Mouse (Mus musculus): ENCODE results near the gene Insm2. TPM values are rescaled to one million over a fixed set of nuclear protein-coding genes. Genes with fewer than 3 reads are reported as not detected.

Gene Insm2
- polyA plus RNA-seq, 1 experiment from 2014 or later = 0.93 TPM

GRCm38 (mm10) chr12:55565867-55566266 lies 33.4 kb upstream of the Insm2 start:
- H3K9me3 ChIP-seq (ENCODE audit: control insufficient read depth, low read length) = no peaks in the 10 kb centered on the region

GRCm38 (mm10) chr12:55566837-55567236 lies 32.4 kb upstream of the Insm2 start:
- DNase-seq = no peak
- WGBS = 83% methylated on average over 5 of the region's 5 CpGs
- Histone ChIP-seq H3K36me3 (ENCODE audit: control insufficient read depth, insufficient read depth, low read length) (no peaks in the 10 kb centered on the region), H3K27me3 (ENCODE audit: control insufficient read depth, insufficient read depth, low read length) (no peaks in the 10 kb centered on the region), H3K4me1 (ENCODE audit: control insufficient read depth, insufficient read depth, low read length) (no peaks in the 10 kb centered on the region), H3K4me2 (ENCODE audit: low read length) (no peak overlapping the region), H3K4me3 (replicated peaks; ENCODE audit: low read depth, low read length) (no peak overlapping the region), H3K27ac (replicated peaks; ENCODE audit: low read depth, low read length) (no peak overlapping the region), H3K9ac (replicated peaks; ENCODE audit: low read length) (no peak overlapping the region), H3K9me3 (ENCODE audit: control insufficient read depth, low read length) (no peaks in the 10 kb centered on the region)
- ATAC-seq (ENCODE audit: low FRiP score, low TSS enrichment) = no peak

More at GRCm38 (mm10) chr12:55565867-55566266, 33.4 kb upstream of the Insm2 start:
- no peak overlapping the region for H3K27ac ChIP-seq (replicated peaks; ENCODE audit: low read depth, low read length)
- ATAC-seq (ENCODE audit: low FRiP score, low TSS enrichment) (no peak), DNase-seq (no peak)
- no peak overlapping the region for H3K4me2 ChIP-seq (ENCODE audit: low read length)
- 79% methylated on average over 9 of the region's 9 CpGs for WGBS
- no peaks in the 10 kb centered on the region for H3K27me3 ChIP-seq (ENCODE audit: control insufficient read depth, insufficient read depth, low read length)
- no peaks in the 10 kb centered on the region for H3K4me1 ChIP-seq (ENCODE audit: control insufficient read depth, insufficient read depth, low read length)
- no peak overlapping the region for H3K9ac ChIP-seq (replicated peaks; ENCODE audit: low read length)
- H3K36me3 ChIP-seq (ENCODE audit: control insufficient read depth, insufficient read depth, low read length) = no peaks in the 10 kb centered on the region
- H3K4me3 ChIP-seq (replicated peaks; ENCODE audit: low read depth, low read length) = no peak overlapping the region

GRCm38 (mm10) chr12:55568466-55568865 lies 30.8 kb upstream of the Insm2 start:
- H3K4me3 ChIP-seq (replicated peaks; ENCODE audit: low read depth, low read length) = no peak overlapping the region
- H3K9ac ChIP-seq (replicated peaks; ENCODE audit: low read length) = no peak overlapping the region
- no peak for DNase-seq
- no peaks in the 10 kb centered on the region for H3K36me3 ChIP-seq (ENCODE audit: control insufficient read depth, insufficient read depth, low read length)
- H3K27me3 ChIP-seq (ENCODE audit: control insufficient read depth, insufficient read depth, low read length) = no peaks in the 10 kb centered on the region
- H3K9me3 ChIP-seq (ENCODE audit: control insufficient read depth, low read length) = no peaks in the 10 kb centered on the region
- H3K27ac ChIP-seq (replicated peaks; ENCODE audit: low read depth, low read length) = no peak overlapping the region
- H3K4me2 ChIP-seq (ENCODE audit: low read length) = no peak overlapping the region
- H3K4me1 ChIP-seq (ENCODE audit: control insufficient read depth, insufficient read depth, low read length) = no peaks in the 10 kb centered on the region
- ATAC-seq (ENCODE audit: low FRiP score, low TSS enrichment) = no peak
- WGBS = 82% methylated on average over 3 of the region's 3 CpGs

GRCm38 (mm10) chr12:55569676-55570075 lies 29.6 kb upstream of the Insm2 start:
- ATAC-seq (ENCODE audit: low FRiP score, low TSS enrichment) (no peak), DNase-seq (no peak)
- Histone ChIP-seq H3K27ac (replicated peaks; ENCODE audit: low read depth, low read length) (no peak overlapping the region), H3K36me3 (ENCODE audit: control insufficient read depth, insufficient read depth, low read length) (no peaks in the 10 kb centered on the region), H3K9ac (replicated peaks; ENCODE audit: low read length) (no peak overlapping the region), H3K9me3 (ENCODE audit: control insufficient read depth, low read length) (no peaks in the 10 kb centered on the region), H3K4me1 (ENCODE audit: control insufficient read depth, insufficient read depth, low read length) (0 out of 2 replicates have a peak, but pooled peaks cover 5% of the 10 kb centered on the region), H3K4me3 (replicated peaks; ENCODE audit: low read depth, low read length) (no peak overlapping the region), H3K4me2 (ENCODE audit: low read length) (no peak overlapping the region), H3K27me3 (ENCODE audit: control insufficient read depth, insufficient read depth, low read length) (no peaks in the 10 kb centered on the region)
- 80% methylated on average over 6 of the region's 6 CpGs for WGBS

- no peak overlapping the region for H3K27ac ChIP-seq (replicated peaks; ENCODE audit: low read depth, low read length)
- H3K4me2 ChIP-seq (ENCODE audit: low read length) = no peak overlapping the region
- 88% methylated on average over 9 of the region's 9 CpGs for WGBS
- DNase-seq = no peak
- H3K27me3 ChIP-seq (ENCODE audit: control insufficient read depth, insufficient read depth, low read length) = no peaks in the 10 kb centered on the region
- no peaks in the 10 kb centered on the region for H3K36me3 ChIP-seq (ENCODE audit: control insufficient read depth, insufficient read depth, low read length)
- H3K9ac ChIP-seq (replicated peaks; ENCODE audit: low read length) = no peak overlapping the region
- ATAC-seq (ENCODE audit: low FRiP score, low TSS enrichment) = no peak
- no peaks in the 10 kb centered on the region for H3K9me3 ChIP-seq (ENCODE audit: control insufficient read depth, low read length)
- H3K4me3 ChIP-seq (replicated peaks; ENCODE audit: low read depth, low read length) = no peak overlapping the region
- 0 out of 2 replicates have a peak, but pooled peaks cover 5% of the 10 kb centered on the region for H3K4me1 ChIP-seq (ENCODE audit: control insufficient read depth, insufficient read depth, low read length)
These were observed 28.6 kb upstream of the Insm2 start for GRCm38 (mm10) chr12:55570646-55571045.

GRCm38 (mm10) chr12:55571181-55571580 lies 28.0 kb upstream of the Insm2 start:
- Histone ChIP-seq H3K4me2 (ENCODE audit: low read length) (no peak overlapping the region), H3K4me3 (replicated peaks; ENCODE audit: low read depth, low read length) (no peak overlapping the region), H3K4me1 (ENCODE audit: control insufficient read depth, insufficient read depth, low read length) (0 out of 2 replicates have a peak, but pooled peaks cover 5% of the 10 kb centered on the region), H3K27ac (replicated peaks; ENCODE audit: low read depth, low read length) (no peak overlapping the region), H3K27me3 (ENCODE audit: control insufficient read depth, insufficient read depth, low read length) (no peaks in the 10 kb centered on the region), H3K9ac (replicated peaks; ENCODE audit: low read length) (no peak overlapping the region), H3K9me3 (ENCODE audit: control insufficient read depth, low read length) (no peaks in the 10 kb centered on the region), H3K36me3 (ENCODE audit: control insufficient read depth, insufficient read depth, low read length) (no peaks in the 10 kb centered on the region)
- ATAC-seq (ENCODE audit: low FRiP score, low TSS enrichment) (no peak), DNase-seq (no peak)
- WGBS = 65% methylated on average over 11 of the region's 11 CpGs

- H3K4me1 ChIP-seq (ENCODE audit: control insufficient read depth, insufficient read depth, low read length) = 0 out of 2 replicates have a peak, but pooled peaks cover 5% of the 10 kb centered on the region
- no peak for DNase-seq
- 89% methylated on average over 10 of the region's 10 CpGs for WGBS
- no peak overlapping the region for H3K4me3 ChIP-seq (replicated peaks; ENCODE audit: low read depth, low read length)
- H3K27ac ChIP-seq (replicated peaks; ENCODE audit: low read depth, low read length) = no peak overlapping the region
- H3K36me3 ChIP-seq (ENCODE audit: control insufficient read depth, insufficient read depth, low read length) = no peaks in the 10 kb centered on the region
- no peak overlapping the region for H3K4me2 ChIP-seq (ENCODE audit: low read length)
- H3K27me3 ChIP-seq (ENCODE audit: control insufficient read depth, insufficient read depth, low read length) = no peaks in the 10 kb centered on the region
- no peaks in the 10 kb centered on the region for H3K9me3 ChIP-seq (ENCODE audit: control insufficient read depth, low read length)
- no peak overlapping the region for H3K9ac ChIP-seq (replicated peaks; ENCODE audit: low read length)
- ATAC-seq (ENCODE audit: low FRiP score, low TSS enrichment) = no peak
These were observed 27.6 kb upstream of the Insm2 start for GRCm38 (mm10) chr12:55571661-55572060.

GRCm38 (mm10) chr12:55573089-55573488 lies 26.1 kb upstream of the Insm2 start:
- DNase-seq (no peak), ATAC-seq (ENCODE audit: low FRiP score, low TSS enrichment) (no peak)
- H3K4me2 ChIP-seq (ENCODE audit: low read length) = no peak overlapping the region
- no peaks in the 10 kb centered on the region for H3K27me3 ChIP-seq (ENCODE audit: control insufficient read depth, insufficient read depth, low read length)
- H3K27ac ChIP-seq (replicated peaks; ENCODE audit: low read depth, low read length) = no peak overlapping the region
- no peak overlapping the region for H3K9ac ChIP-seq (replicated peaks; ENCODE audit: low read length)
- H3K36me3 ChIP-seq (ENCODE audit: control insufficient read depth, insufficient read depth, low read length) = no peaks in the 10 kb centered on the region
- H3K9me3 ChIP-seq (ENCODE audit: control insufficient read depth, low read length) = no peaks in the 10 kb centered on the region
- no peak overlapping the region for H3K4me3 ChIP-seq (replicated peaks; ENCODE audit: low read depth, low read length)
- H3K4me1 ChIP-seq (ENCODE audit: control insufficient read depth, insufficient read depth, low read length) = 0 out of 2 replicates have a peak, but pooled peaks cover 5% of the 10 kb centered on the region

GRCm38 (mm10) chr12:55573794-55574193 lies 25.4 kb upstream of the Insm2 start:
- Histone ChIP-seq H3K4me1 (ENCODE audit: control insufficient read depth, insufficient read depth, low read length) (0 out of 2 replicates have a peak, but pooled peaks cover 5% of the 10 kb centered on the region), H3K9me3 (ENCODE audit: control insufficient read depth, low read length) (no peaks in the 10 kb centered on the region), H3K4me2 (ENCODE audit: low read length) (no peak overlapping the region), H3K27ac (replicated peaks; ENCODE audit: low read depth, low read length) (no peak overlapping the region), H3K27me3 (ENCODE audit: control insufficient read depth, insufficient read depth, low read length) (no peaks in the 10 kb centered on the region), H3K36me3 (ENCODE audit: control insufficient read depth, insufficient read depth, low read length) (no peaks in the 10 kb centered on the region), H3K9ac (replicated peaks; ENCODE audit: low read length) (no peak overlapping the region), H3K4me3 (replicated peaks; ENCODE audit: low read depth, low read length) (no peak overlapping the region)
- ATAC-seq (ENCODE audit: low FRiP score, low TSS enrichment) (no peak), DNase-seq (peak; percentile 62)
- WGBS = 3% methylated on average over 6 of the region's 6 CpGs
